Mouse (Mus musculus) bone marrow macrophage, adult 2 months (primary cell): Measurements from ENCODE around the gene C130032M10Rik.

Source experiments
- CTCF ChIP-seq: IDR thresholded peaks from 2 replicates; pipeline ENCODE4 v1.5.1; 2012; ENCODE audit warnings: low read depth, mild to moderate bottlenecking, low read length, moderate library complexity
- POLR2A ChIP-seq: IDR thresholded peaks from 2 replicates; pipeline ENCODE4 v1.6.1; 2012; ENCODE audit warnings: mild to moderate bottlenecking, low read depth, low read length, borderline replicate concordance

GRCm38 (mm10) chr9:114499783-114500515 lies 15.5 kb upstream of the C130032M10Rik start:
- TF ChIP-seq CTCF = 0 out of 2 replicates have a peak, but pooled peaks have one; percentile 15
- no peak for TF ChIP-seq POLR2A
